Mouse (Mus musculus) limb, embryonic 11.5 days (tissue): ENCODE measurements at regions not wholly inside any gene's neighbourhood (a gene's known extent, or its start where the extent isn't known, plus 50 kb on each side); places are given as distances from the start of the nearest gene placed in this dataset.
"Not testable (repeated sequence)": the region's sequence is repeated elsewhere in the genome, so short reads cannot be mapped to it uniquely, and the experiment has no call there.

ENCODE experiments used
- ATAC-seq: fragments of 200-750 bp; cut with Nextera tagmentation; 2 replicates; pipeline ENCODE4 v1.8.0; 2017; ENCODE audit warnings: low read depth; ENCODE audit not compliant: insufficient number of reproducible peaks, low FRiP score, low TSS enrichment
- DNase-seq: peaks from one replicate; pipeline ENCODE4 v3.0.0-alpha.2; 2015; ENCODE audit warnings: low spot score
- H3K27ac ChIP-seq: fragments of 300-500 bp; sonication (generic); replicated peaks from 2 replicates; pipeline ENCODE4 v1.5.1; 2014; ENCODE audit warnings: low read depth, mild to moderate bottlenecking, low read length
- H3K27me3 ChIP-seq: fragments of 300-500 bp; sonication (generic); 2 replicates; pipeline ENCODE4 v1.6.1; 2014; ENCODE audit warnings: mild to moderate bottlenecking, low read length, mixed read lengths; ENCODE audit not compliant: control insufficient read depth, insufficient read depth
- H3K36me3 ChIP-seq: fragments of 300-500 bp; sonication (generic); 2 replicates; pipeline ENCODE4 v1.6.1; 2014; ENCODE audit warnings: mild to moderate bottlenecking, low read length, moderate library complexity, mixed read lengths; ENCODE audit not compliant: control insufficient read depth, insufficient read depth
- H3K4me1 ChIP-seq: fragments of 300-500 bp; sonication (generic); 2 replicates; pipeline ENCODE4 v1.6.1; 2014; ENCODE audit warnings: low read length, mixed read lengths; ENCODE audit not compliant: control insufficient read depth, insufficient read depth
- H3K4me2 ChIP-seq: fragments of 300-500 bp; sonication (generic); 2 replicates; pipeline ENCODE4 v1.6.1; 2014; ENCODE audit warnings: low read depth, mild to moderate bottlenecking, moderate library complexity; ENCODE audit not compliant: severe bottlenecking
- H3K4me3 ChIP-seq: fragments of 300-500 bp; sonication (generic); 2 replicates; pipeline ENCODE4 v1.5.1; 2014; ENCODE audit warnings: low read depth, low read length
- H3K9ac ChIP-seq: fragments of 300-500 bp; sonication (generic); 2 replicates; pipeline ENCODE4 v1.6.1; 2014; ENCODE audit warnings: mild to moderate bottlenecking, low read length
- H3K9me3 ChIP-seq: fragments of 300-500 bp; sonication (generic); 2 replicates; pipeline ENCODE4 v1.6.1; 2016; ENCODE audit warnings: low read length; ENCODE audit not compliant: control insufficient read depth
- WGBS: fragments of 180-500 bp; shearing (Covaris S2); extraction: QIAGEN DNeasy Blood & Tissue Kit; methylation state at CpG from one replicate; pipeline ENCODE4 v1.1.7; 2014; 5-methylcytosine and 5-hydroxymethylcytosine counted together

GRCm38 (mm10) chr1:184170926-184171325 lies 136.8 kb upstream of the 1700056E22Rik start:
- no peak overlapping the region for H3K4me3 ChIP-seq
- H3K9ac ChIP-seq: no peak overlapping the region
- no peaks in the 10 kb centered on the region for H3K27me3 ChIP-seq
- no peaks in the 10 kb centered on the region for H3K4me1 ChIP-seq
- H3K27ac ChIP-seq: no peak overlapping the region
- H3K9me3 ChIP-seq: no peaks in the 10 kb centered on the region
- DNase-seq (no peak), ATAC-seq (no peak)
- H3K36me3 ChIP-seq: no peaks in the 10 kb centered on the region
- H3K4me2 ChIP-seq: no peak overlapping the region
- WGBS: 83% methylated on average over 3 of the region's 3 CpGs

- no peak overlapping the region for H3K27ac ChIP-seq
- H3K36me3 ChIP-seq: no peaks in the 10 kb centered on the region
- ATAC-seq (no peak), DNase-seq (no peak)
- no peak overlapping the region for H3K4me3 ChIP-seq
- 84% methylated on average over 1 of the region's 1 CpGs for WGBS
- no peaks in the 10 kb centered on the region for H3K9me3 ChIP-seq
- no peak overlapping the region for H3K9ac ChIP-seq
- H3K4me1 ChIP-seq: no peaks in the 10 kb centered on the region
- no peaks in the 10 kb centered on the region for H3K27me3 ChIP-seq
- no peak overlapping the region for H3K4me2 ChIP-seq
Observed at GRCm38 (mm10) chr1:184169967-184170366, 135.9 kb upstream of the 1700056E22Rik start.

GRCm38 (mm10) chr1:184169034-184169783 lies 135.1 kb upstream of the 1700056E22Rik start:
- Histone ChIP-seq H3K36me3 (no peaks in the 10 kb centered on the region), H3K27ac (no peak overlapping the region), H3K4me3 (no peak overlapping the region), H3K9me3 (no peaks in the 10 kb centered on the region), H3K27me3 (no peaks in the 10 kb centered on the region), H3K4me2 (no peak overlapping the region), H3K4me1 (no peaks in the 10 kb centered on the region), H3K9ac (no peak overlapping the region)
- ATAC-seq (no peak), DNase-seq (no peak)
- WGBS: 75% methylated on average over 7 of the region's 7 CpGs

GRCm38 (mm10) chr1:184166951-184167350 lies 132.8 kb upstream of the 1700056E22Rik start:
- no peak overlapping the region for H3K4me2 ChIP-seq
- H3K27me3 ChIP-seq: no peaks in the 10 kb centered on the region
- no peak for DNase-seq
- ATAC-seq: no peak
- H3K9ac ChIP-seq: no peak overlapping the region
- H3K4me3 ChIP-seq: no peak overlapping the region
- no peak overlapping the region for H3K27ac ChIP-seq
- 85% methylated on average over 2 of the region's 2 CpGs for WGBS
- no peaks in the 10 kb centered on the region for H3K4me1 ChIP-seq
- H3K36me3 ChIP-seq: no peaks in the 10 kb centered on the region
- no peaks in the 10 kb centered on the region for H3K9me3 ChIP-seq

GRCm38 (mm10) chr1:184162526-184162925 lies 128.4 kb upstream of the 1700056E22Rik start:
- not testable (repeated sequence) for DNase-seq, ATAC-seq, H3K4me3 ChIP-seq, H3K27me3 ChIP-seq, H3K9me3 ChIP-seq, H3K27ac ChIP-seq, H3K4me1 ChIP-seq, H3K36me3 ChIP-seq, H3K4me2 ChIP-seq, H3K9ac ChIP-seq
- WGBS: 78% methylated on average over 2 of the region's 2 CpGs

GRCm38 (mm10) chr1:184147713-184148112 lies 113.6 kb upstream of the 1700056E22Rik start:
- Histone ChIP-seq H3K4me1 (no peaks in the 10 kb centered on the region), H3K27me3 (no peaks in the 10 kb centered on the region), H3K36me3 (no peaks in the 10 kb centered on the region), H3K4me3 (no peak overlapping the region), H3K27ac (no peak overlapping the region), H3K4me2 (no peak overlapping the region), H3K9ac (no peak overlapping the region), H3K9me3 (no peaks in the 10 kb centered on the region)
- ATAC-seq: no peak
- no CpG with 5 or more reads among the region's 1 CpGs for WGBS
- no peak for DNase-seq

- no peaks in the 10 kb centered on the region for H3K4me1 ChIP-seq
- no peaks in the 10 kb centered on the region for H3K9me3 ChIP-seq
- H3K27ac ChIP-seq: no peak overlapping the region
- ATAC-seq: no peak
- H3K36me3 ChIP-seq: no peaks in the 10 kb centered on the region
- H3K4me2 ChIP-seq: no peak overlapping the region
- no peaks in the 10 kb centered on the region for H3K27me3 ChIP-seq
- H3K4me3 ChIP-seq: no peak overlapping the region
- WGBS: 64% methylated on average over 2 of the region's 2 CpGs
- H3K9ac ChIP-seq: no peak overlapping the region
- no peak for DNase-seq
Observed at GRCm38 (mm10) chr1:184142974-184143373, 108.9 kb upstream of the 1700056E22Rik start.

GRCm38 (mm10) chr1:184140486-184140885 lies 106.4 kb upstream of the 1700056E22Rik start:
- Histone ChIP-seq H3K27ac (no peak overlapping the region), H3K27me3 (no peaks in the 10 kb centered on the region), H3K36me3 (no peaks in the 10 kb centered on the region), H3K9me3 (no peaks in the 10 kb centered on the region), H3K4me3 (no peak overlapping the region), H3K9ac (no peak overlapping the region), H3K4me1 (no peaks in the 10 kb centered on the region), H3K4me2 (no peak overlapping the region)
- DNase-seq: no peak
- ATAC-seq: no peak
- 51% methylated on average over 5 of the region's 5 CpGs for WGBS

GRCm38 (mm10) chr1:184140082-184140481 lies 106.0 kb upstream of the 1700056E22Rik start:
- 81% methylated on average over 4 of the region's 4 CpGs for WGBS
- no peaks in the 10 kb centered on the region for H3K36me3 ChIP-seq
- H3K4me2 ChIP-seq: no peak overlapping the region
- H3K27ac ChIP-seq: no peak overlapping the region
- ATAC-seq: no peak
- no peaks in the 10 kb centered on the region for H3K9me3 ChIP-seq
- H3K27me3 ChIP-seq: no peaks in the 10 kb centered on the region
- no peak for DNase-seq
- no peak overlapping the region for H3K4me3 ChIP-seq
- H3K4me1 ChIP-seq: no peaks in the 10 kb centered on the region
- no peak overlapping the region for H3K9ac ChIP-seq
